Mouse (Mus musculus): ENCODE measurements around the gene Thbs3. TPM values are rescaled to one million over a fixed set of nuclear protein-coding genes. Genes with fewer than 3 reads are reported as not detected.

The Thbs3 gene
- polyA plus RNA-seq, 1 experiment from 2014 or later: 1.5 TPM

GRCm38 (mm10) chr3:89182531-89183057, 32.4 kb upstream of the Thbs3 start:
- WGBS (ENCODE audit: insufficient replicate concordance): 17% methylated on average over 7 of the region's 7 CpGs
- H3K4me1 ChIP-seq (replicated peaks): peaks cover 52% of the 10 kb centered on the region
- H3K27ac ChIP-seq (replicated peaks): peak overlapping the region; percentile 66; the same call in 1 of the 2 replicates
- H3K27me3 ChIP-seq: no peaks in the 10 kb centered on the region
- H3K36me3 ChIP-seq (replicated peaks): peaks cover 41% of the 10 kb centered on the region
- no peak for ATAC-seq (ENCODE audit: insufficient read depth)
- H3K9me3 ChIP-seq (replicated peaks): no peaks in the 10 kb centered on the region
- H3K4me3 ChIP-seq (replicated peaks): peak overlapping the region; percentile 63
- H3K9ac ChIP-seq: no peak overlapping the region
- H3K4me2 ChIP-seq: peak overlapping the region; percentile 93

DNA sequence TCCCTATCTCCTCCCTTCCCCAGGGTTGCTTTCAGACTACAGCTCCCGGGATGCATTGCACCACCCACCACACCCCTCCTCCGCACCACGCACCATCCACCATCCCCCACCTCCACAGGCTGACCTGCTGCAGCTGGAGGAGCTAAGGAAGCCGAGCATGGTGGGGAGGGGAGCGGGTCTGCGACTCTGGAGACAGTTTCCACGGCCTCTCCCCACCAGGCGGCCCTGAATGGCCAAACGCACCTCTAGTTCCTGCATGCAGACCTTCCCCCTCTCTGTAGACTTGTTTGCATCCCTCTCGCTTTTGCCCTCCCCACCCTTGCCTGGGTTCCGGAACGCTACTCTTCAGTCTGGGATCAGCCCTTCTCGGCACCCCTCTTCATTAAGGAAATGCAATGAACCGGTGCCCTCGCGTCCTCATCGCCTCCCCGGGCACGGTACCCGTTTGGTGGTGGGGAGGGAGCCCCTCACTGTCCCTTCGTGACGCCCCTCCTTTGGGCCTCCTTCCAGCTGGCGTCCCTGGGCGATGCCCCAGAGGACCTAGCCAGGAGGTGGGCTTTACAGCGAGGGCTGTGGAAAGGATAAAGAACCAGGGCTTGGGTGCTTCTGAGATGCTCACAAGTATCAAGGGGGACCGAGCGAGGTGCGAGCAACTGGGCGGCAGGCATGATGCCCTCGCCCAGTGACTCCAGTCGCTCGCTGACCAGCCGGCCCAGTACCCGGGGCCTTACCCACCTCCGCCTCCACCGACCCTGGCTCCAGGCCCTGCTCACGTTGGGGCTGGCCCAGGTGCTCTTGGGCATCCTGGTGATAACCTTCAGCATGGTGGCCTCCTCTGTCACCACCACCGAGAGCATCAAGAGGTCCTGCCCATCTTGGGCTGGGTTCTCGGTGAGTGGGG, 31.7 kb upstream of the Thbs3 start, which contains the start of gene Fam189b:
TSS of gene Fam189b (plus strand) at position 86 of the 901 bp plus-strand sequence.
- Histone ChIP-seq H3K4me2 (peak within 1 kb of the TSS; percentile 93), H3K4me1 (replicated peaks) (peaks cover 47% of the 10 kb centered on the region), H3K36me3 (replicated peaks) (peaks cover 41% of the 10 kb centered on the region), H3K27me3 (0 out of 2 replicates have a peak, but pooled peaks cover 2% of the 10 kb centered on the region), H3K27ac (replicated peaks) (peak within 1 kb of the TSS; percentile 66; the same call in 1 of the 2 replicates), H3K9ac (peak within 1 kb of the TSS; percentile 57), H3K4me3 (replicated peaks) (peak within 1 kb of the TSS; percentile 63), H3K9me3 (replicated peaks) (no peaks in the 10 kb centered on the region)
- peak; percentile 85 for ATAC-seq (ENCODE audit: insufficient read depth)
- WGBS (ENCODE audit: insufficient replicate concordance): 16% methylated on average over 39 of the region's 39 CpGs

DNA sequence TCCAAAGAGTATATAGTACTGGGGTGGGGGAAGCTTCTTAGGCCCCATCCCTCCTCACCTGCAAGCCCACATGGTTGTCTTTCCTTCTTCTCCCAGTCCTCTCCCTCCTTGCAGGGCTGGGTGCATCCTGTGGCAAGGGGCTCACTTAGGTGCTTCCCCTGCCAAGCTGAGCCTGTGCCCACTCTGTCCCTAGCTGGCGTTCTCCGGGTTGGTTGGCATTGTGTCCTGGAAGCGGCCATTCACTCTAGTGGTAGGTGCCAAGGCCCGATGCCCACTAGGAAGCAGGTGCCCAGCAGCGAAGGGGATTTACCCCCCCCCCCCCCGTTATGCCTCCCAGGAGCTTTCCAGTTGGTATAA, 31.0 kb upstream of the Thbs3 start:
- no peak for ATAC-seq (ENCODE audit: insufficient read depth)
- Histone ChIP-seq H3K4me1 (replicated peaks) (peaks cover 41% of the 10 kb centered on the region), H3K27me3 (peaks cover 3% of the 10 kb centered on the region; the same call in 1 of the 2 replicates), H3K9ac (no peak overlapping the region), H3K9me3 (replicated peaks) (no peaks in the 10 kb centered on the region), H3K4me2 (peak overlapping the region; percentile 93), H3K4me3 (replicated peaks) (peak overlapping the region; percentile 63), H3K27ac (replicated peaks) (no peak overlapping the region), H3K36me3 (replicated peaks) (peaks cover 38% of the 10 kb centered on the region)
- 66% methylated on average over 6 of the region's 6 CpGs for WGBS (ENCODE audit: insufficient replicate concordance)

DNA sequence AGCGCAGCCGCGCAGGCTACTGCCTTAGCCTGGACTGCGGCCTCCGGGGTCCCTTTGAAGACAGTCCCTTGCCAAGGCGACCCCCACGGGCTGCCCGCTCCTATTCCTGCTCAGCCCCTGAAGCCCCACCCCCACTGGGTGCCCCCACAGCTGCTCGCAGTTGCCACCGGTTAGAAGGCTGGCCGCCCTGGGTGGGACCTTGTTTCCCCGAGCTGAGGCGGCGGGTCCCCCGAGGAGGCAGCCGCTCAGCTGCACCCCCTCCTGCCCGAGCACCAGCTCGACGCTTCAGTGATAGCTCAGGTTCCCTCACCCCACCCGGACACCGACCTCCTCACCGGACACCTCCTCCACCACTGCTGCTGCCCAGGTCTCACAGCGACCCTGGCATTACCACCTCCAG, 27.8 kb upstream of the Thbs3 start:
- H3K9ac ChIP-seq: no peak overlapping the region
- H3K27ac ChIP-seq (replicated peaks): no peak overlapping the region
- no peak overlapping the region for H3K4me2 ChIP-seq
- H3K4me3 ChIP-seq (replicated peaks): no peak overlapping the region
- 51% methylated on average over 23 of the region's 23 CpGs for WGBS (ENCODE audit: insufficient replicate concordance)
- H3K9me3 ChIP-seq (replicated peaks): no peaks in the 10 kb centered on the region
- H3K36me3 ChIP-seq (replicated peaks): peaks cover 6% of the 10 kb centered on the region
- peaks cover 28% of the 10 kb centered on the region for H3K4me1 ChIP-seq (replicated peaks)
- no peak for ATAC-seq (ENCODE audit: insufficient read depth)
- H3K27me3 ChIP-seq: peaks cover 12% of the 10 kb centered on the region; the same call in 1 of the 2 replicates

- ATAC-seq (ENCODE audit: insufficient read depth): no peak
- Histone ChIP-seq H3K36me3 (replicated peaks) (no peaks in the 10 kb centered on the region), H3K27ac (replicated peaks) (no peak overlapping the region), H3K9me3 (replicated peaks) (no peaks in the 10 kb centered on the region), H3K27me3 (peaks cover 12% of the 10 kb centered on the region; the same call in 1 of the 2 replicates), H3K4me3 (replicated peaks) (no peak overlapping the region), H3K4me1 (replicated peaks) (peaks cover 22% of the 10 kb centered on the region), H3K4me2 (no peak overlapping the region), H3K9ac (no peak overlapping the region)
- WGBS (ENCODE audit: insufficient replicate concordance): 57% methylated on average over 18 of the region's 18 CpGs
Measured at GRCm38 (mm10) chr3:89187690-89188477, 27.1 kb upstream of the Thbs3 start.

- ATAC-seq (ENCODE audit: insufficient read depth): no peak
- H3K4me1 ChIP-seq (replicated peaks): peaks cover 16% of the 10 kb centered on the region
- H3K9ac ChIP-seq: no peak overlapping the region
- no peak overlapping the region for H3K27ac ChIP-seq (replicated peaks)
- H3K4me3 ChIP-seq (replicated peaks): no peak overlapping the region
- no peaks in the 10 kb centered on the region for H3K9me3 ChIP-seq (replicated peaks)
- no peaks in the 10 kb centered on the region for H3K36me3 ChIP-seq (replicated peaks)
- H3K4me2 ChIP-seq: no peak overlapping the region
- 64% methylated on average over 12 of the region's 12 CpGs for WGBS (ENCODE audit: insufficient replicate concordance)
- H3K27me3 ChIP-seq: peaks cover 12% of the 10 kb centered on the region; the same call in 1 of the 2 replicates
Measured at GRCm38 (mm10) chr3:89188478-89188875, 26.5 kb upstream of the Thbs3 start.

- Histone ChIP-seq H3K4me1 (replicated peaks) (peaks cover 10% of the 10 kb centered on the region), H3K27ac (replicated peaks) (no peak overlapping the region), H3K9ac (no peak overlapping the region), H3K9me3 (replicated peaks) (no peaks in the 10 kb centered on the region), H3K27me3 (peaks cover 12% of the 10 kb centered on the region; the same call in 1 of the 2 replicates), H3K36me3 (replicated peaks) (no peaks in the 10 kb centered on the region), H3K4me2 (no peak overlapping the region), H3K4me3 (replicated peaks) (no peak overlapping the region)
- WGBS (ENCODE audit: insufficient replicate concordance): 20% methylated on average over 8 of the region's 8 CpGs
- ATAC-seq (ENCODE audit: insufficient read depth): no peak
Measured at GRCm38 (mm10) chr3:89190436-89190835, 24.5 kb upstream of the Thbs3 start.

DNA sequence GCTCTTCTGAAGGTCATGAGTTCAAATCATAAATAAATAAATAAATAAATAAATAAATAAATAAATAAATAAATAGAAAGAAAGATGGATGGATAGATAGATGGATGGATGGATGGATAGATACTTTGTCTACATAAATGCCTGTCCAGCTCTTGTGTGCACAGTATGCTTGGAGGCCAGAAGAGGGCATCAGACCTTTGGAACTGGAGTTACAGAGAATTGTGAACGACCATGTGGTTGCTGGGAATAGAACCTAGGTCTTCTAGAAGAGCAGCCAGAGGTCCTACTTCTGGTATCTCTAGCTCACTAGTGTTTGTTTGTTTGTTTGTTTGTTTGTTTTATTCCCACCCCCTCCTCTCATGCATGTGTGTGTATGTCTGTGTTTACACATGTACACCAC, 21.6 kb upstream of the Thbs3 start:
- Histone ChIP-seq H3K27me3 (peaks cover 20% of the 10 kb centered on the region), H3K36me3 (replicated peaks) (no peaks in the 10 kb centered on the region), H3K4me2 (no peak overlapping the region), H3K4me1 (replicated peaks) (peaks cover 16% of the 10 kb centered on the region), H3K9ac (no peak overlapping the region), H3K9me3 (replicated peaks) (no peaks in the 10 kb centered on the region), H3K27ac (replicated peaks) (no peak overlapping the region), H3K4me3 (replicated peaks) (no peak overlapping the region)
- no peak for ATAC-seq (ENCODE audit: insufficient read depth)
- WGBS (ENCODE audit: insufficient replicate concordance): 56% methylated on average over 1 of the region's 1 CpGs

DNA sequence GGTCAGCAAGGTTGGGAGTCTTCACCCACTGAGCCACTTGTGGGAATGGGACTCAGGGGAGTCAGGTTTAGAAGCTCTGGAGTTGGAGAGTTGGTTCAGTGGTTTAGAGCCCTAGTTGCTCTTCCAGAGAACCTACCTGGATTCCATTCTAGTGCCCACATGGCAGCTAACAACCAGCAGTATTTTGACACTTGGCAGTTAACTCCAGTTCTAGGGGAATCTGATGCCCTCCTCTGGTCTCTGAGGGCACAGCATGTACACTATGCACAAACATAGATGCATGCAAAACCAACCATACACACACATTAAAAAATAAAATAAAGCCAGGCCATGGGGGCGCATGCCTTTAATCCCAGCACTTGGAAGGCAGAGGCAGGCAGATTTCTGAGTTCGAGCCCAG, 21.1 kb upstream of the Thbs3 start:
- no peak for ATAC-seq (ENCODE audit: insufficient read depth)
- Histone ChIP-seq H3K9me3 (replicated peaks) (no peaks in the 10 kb centered on the region), H3K4me1 (replicated peaks) (peaks cover 16% of the 10 kb centered on the region), H3K36me3 (replicated peaks) (no peaks in the 10 kb centered on the region), H3K4me3 (replicated peaks) (no peak overlapping the region), H3K27ac (replicated peaks) (no peak overlapping the region), H3K27me3 (peaks cover 23% of the 10 kb centered on the region), H3K4me2 (no peak overlapping the region), H3K9ac (no peak overlapping the region)
- 69% methylated on average over 2 of the region's 2 CpGs for WGBS (ENCODE audit: insufficient replicate concordance)

DNA sequence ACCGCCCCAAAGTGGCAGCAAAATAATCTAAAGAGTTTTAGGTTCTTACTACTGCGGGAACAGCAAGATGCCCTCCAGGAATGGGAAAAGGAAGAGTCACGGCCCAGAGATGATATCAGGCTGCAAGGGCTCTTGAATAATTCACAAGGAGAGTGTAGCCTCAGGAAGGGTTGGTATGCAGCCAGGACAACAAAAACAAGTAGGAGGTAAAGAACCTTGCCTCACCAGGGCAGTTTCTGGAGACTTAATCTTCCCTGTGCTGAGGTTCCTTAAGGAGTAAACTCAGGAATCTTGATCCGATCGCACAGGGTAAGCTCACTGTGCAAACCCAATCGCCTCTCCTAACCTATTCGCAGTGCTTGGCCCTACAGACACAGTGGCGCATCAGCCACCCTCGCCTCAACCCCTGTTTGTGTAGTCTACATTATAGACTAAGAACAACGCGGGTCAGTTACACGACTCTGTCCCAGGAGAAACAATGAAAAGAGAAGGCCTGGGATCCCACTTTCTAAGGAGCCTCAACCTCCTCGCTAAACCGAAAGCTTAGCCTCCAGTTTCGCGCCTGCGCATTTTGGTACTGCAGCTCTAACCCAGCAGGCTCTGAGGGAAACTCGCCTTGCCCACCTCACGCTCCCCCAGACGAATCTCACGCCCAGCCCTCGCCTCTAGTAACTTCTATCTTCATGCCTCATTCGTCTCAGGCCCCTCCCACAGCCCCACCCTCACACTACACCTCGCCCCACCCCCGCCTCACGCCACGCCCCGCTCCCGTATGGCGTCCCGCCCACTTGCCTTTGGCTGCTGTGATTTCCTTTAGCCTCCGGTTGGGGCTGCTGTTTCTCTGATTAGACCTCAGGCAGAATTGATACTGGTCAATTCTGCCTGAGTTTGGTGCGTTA, 18.8 kb upstream of the Thbs3 start:
- peak overlapping the region; percentile 72 for H3K27ac ChIP-seq (replicated peaks)
- H3K9ac ChIP-seq: peak overlapping the region; percentile 53
- H3K27me3 ChIP-seq: peaks cover 18% of the 10 kb centered on the region
- peak overlapping the region; percentile 73 for H3K4me2 ChIP-seq
- peak overlapping the region; percentile 55 for H3K4me3 ChIP-seq (replicated peaks)
- peaks cover 16% of the 10 kb centered on the region for H3K4me1 ChIP-seq (replicated peaks)
- 6% methylated on average over 33 of the region's 33 CpGs for WGBS (ENCODE audit: insufficient replicate concordance)
- peak; percentile 93 for ATAC-seq (ENCODE audit: insufficient read depth)
- no peaks in the 10 kb centered on the region for H3K9me3 ChIP-seq (replicated peaks)
- H3K36me3 ChIP-seq (replicated peaks): no peaks in the 10 kb centered on the region

Measured in liver, embryonic 15.5 days (tissue).